Mouse (Mus musculus) right cerebral cortex, postnatal 36 days (tissue): Measurements from ENCODE around the gene Plcb1.

Experiments used
- DNase-seq, 2 experiments: peaks; one replicate each; pipeline ENCODE4 v3.0.0; 2022; ENCODE audit warnings: low spot score in 2 of 2, mixed read lengths in 1 of 2

Gene Plcb1

DNA sequence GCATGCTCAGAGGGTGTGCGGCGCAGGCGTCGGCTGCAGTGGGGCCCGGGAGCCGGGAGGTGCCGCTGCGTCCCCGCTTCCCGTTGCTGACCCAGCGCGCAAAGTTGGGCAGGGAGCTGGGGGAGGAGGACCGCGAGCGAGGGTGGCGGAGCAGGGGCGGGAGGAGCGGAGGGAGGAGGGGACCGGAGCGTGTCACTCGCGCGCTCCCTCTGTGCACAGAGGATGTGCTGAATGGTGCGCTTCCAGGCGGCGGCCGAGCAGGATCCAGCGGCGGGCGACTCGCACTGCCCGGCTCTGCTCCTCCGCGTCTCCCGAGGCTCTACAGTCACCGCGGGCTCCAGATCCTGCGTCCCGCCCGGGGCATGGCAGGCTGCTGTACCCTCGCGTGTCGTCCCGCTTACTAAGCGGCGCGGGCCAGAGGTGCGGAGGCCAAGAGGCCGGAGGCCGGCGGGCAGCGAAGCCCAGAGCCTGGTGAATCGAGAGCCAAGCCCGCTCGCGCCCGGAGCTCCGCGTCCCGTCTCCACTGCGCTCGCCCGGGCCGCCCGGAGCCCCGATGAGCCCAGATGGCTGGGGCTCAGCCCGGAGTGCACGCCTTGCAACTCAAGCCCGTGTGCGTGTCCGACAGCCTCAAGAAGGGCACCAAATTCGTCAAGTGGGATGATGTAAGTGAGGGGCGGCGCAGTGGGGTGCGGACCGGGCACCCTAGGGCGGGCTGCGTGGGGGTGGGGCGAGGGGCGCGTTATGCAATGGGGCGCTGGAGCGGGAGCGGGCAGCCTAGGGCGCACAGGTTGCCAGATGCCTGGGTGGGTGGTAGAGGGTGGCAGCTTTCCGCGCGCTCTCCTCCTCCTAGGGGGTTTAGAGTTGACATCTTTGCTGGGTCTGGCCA, at the start of gene Plcb1:
Plcb1 (plus strand) TSS at position 98 of the 886 bp plus-strand sequence.
- DNase-seq = peak; percentile 82 to 86

DNA sequence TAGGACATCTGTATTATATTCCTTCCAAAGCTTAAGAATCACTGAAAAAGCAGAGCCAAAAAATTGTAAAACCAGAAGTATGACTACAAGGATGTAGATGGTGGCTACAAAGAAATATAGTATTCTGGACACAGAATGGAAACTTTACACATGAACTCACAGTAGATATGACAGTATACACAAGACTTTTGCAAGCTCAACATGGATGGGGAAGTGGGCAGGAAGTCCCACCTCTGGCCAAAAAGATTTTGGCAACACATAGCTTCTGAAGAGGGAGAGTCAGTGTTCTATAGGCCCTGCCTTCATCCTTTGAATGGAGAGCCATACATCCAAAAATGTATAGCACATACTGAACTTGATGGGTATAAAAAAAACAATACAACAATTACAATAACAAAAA, 30.3 kb upstream of the Plcb1 start:
- no peak for DNase-seq

DNA sequence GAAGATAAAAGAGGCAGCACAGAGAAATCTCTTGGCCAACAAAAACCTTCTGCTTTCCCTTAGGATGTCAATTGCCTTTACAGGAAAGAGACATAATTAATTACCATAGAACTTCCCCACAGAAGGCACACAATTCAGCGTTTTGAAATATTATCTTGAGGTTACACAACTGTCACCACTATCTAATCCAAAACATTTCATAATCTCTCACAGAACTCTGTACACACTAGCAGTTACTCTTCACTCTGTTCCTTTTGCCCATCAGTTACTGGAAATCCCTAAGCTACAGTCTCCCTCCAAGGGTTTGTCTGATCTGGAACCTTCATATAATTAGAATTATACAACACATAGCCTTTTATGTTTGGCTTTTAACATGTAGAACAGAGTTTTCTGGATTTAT, 29.8 kb upstream of the Plcb1 start:
- no peak for DNase-seq

DNA sequence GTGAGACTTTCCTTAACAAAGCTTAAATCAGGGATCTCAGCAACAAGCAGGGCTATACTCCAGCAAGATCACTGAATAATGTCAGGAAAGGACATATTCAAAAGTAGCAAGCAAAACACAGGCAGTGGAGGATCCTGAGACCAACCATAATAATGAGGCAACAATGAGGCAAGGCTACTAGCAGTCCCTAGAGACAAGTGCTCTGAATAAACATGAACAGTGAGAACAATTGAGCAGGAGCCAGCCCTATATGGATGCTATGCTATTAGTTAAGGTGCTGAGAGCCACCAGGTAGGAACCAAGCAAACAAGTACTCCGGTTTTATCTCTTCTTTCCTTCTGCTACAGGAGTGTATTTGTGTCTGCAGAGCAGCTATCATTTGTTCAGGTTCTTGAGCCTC, 24.8 kb upstream of the Plcb1 start:
- DNase-seq = no peak

DNA sequence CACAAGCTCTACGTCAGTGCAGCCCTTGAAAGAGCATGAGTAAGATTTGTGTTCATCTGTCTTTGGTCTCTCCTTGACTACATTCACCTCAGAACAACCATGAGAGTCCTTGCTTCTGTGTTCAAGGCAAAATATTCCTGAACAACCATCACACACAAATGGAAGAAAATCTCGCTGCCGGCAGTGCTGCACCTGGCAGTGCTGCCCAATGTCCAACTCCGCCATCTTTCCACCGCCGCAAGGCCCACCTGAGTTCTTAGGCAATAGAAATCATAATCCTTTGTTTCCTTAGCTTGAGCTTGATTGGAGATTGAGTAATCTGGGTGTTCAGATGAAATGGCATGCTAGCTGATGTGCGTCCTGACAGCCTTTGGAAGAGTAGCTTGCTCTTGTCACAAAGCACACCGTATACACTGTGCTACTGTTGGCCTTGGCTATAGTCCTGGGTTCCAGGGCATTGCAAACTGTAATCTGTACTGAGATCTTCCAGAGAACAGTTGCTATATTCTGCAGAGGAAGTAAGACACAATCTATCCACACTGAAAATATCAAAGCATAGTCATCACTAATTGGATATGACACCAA, 22.4 kb upstream of the Plcb1 start:
- DNase-seq = no peak

DNA sequence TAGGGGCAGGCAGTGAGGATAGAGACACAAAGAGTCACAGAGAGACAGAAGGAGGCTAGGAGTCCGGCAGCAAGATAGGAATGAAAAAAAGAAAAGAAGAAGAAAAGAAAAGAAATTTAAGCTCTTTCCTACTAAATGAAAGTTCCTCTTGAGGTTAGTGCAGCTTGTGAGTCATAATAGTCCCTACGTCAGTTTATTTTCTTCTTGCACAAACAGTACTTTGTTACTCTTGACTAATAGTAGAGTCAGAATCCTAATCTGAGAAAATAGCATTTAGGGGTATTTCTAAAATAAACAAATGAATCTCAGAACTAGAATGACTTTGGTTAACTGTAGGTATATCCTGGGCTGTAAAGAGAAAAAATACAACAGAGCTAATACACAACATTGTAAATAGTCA, 21.4 kb upstream of the Plcb1 start:
- DNase-seq = no peak

DNA sequence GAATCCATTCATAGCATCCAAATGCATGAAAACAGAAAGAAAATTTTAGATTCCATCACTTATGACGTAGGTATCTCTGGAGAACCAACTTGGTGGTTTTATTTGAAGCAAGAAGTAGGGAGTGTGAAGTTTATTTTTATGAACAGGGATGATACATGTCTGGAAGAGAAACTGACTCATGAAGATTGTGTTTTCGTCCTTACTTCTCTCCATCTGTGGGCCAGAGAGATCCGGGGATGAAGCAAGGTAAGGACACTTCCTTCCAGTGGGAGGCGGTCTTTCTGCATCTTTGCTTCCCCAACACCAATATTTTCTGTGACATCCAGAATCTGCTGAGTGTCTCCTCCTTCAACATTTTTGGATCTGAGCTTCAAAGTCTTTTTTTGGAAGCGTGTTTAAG, 6.0 kb upstream of the Plcb1 start:
- DNase-seq = peak; percentile 30 to 70

DNA sequence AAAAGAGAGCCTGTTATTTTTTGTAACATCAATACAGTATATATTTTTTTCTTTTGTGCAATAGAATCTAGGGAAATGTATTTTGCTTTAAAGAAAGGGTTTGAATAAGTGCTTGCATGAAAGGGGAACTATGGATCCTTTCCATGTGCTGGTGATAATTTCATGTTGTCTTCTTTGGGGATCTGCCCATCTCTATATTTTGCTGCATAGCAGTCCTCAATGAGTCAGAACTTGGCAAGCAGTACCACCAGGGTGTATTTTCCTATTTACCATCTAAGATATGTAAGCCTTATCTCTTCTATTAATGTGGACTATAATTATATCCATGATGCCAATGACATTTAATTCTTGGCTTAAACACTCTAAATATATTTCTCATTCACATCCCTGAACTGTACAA, 5.6 kb upstream of the Plcb1 start:
- no peak for DNase-seq

DNA sequence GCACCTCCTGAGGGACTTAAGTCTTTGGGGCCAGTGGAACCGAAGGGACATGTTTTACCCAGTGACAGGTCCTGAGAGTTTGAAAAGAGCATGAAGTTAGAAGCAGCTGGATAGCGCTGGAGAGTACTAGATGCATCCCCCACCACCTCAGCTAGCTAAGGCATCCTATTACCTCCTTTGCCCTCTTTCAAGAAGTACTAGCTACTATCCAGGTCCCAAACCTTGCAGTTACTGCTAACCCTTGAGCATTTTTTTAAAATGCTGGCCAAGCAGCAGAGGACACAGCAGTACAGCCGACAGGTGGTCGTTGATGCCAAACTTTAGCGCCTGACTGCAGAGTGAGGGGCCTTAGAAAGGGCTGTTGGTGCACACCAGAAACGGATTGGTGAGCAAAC, 986 bp downstream of the Plcb1 start:
- DNase-seq = no peak

DNA sequence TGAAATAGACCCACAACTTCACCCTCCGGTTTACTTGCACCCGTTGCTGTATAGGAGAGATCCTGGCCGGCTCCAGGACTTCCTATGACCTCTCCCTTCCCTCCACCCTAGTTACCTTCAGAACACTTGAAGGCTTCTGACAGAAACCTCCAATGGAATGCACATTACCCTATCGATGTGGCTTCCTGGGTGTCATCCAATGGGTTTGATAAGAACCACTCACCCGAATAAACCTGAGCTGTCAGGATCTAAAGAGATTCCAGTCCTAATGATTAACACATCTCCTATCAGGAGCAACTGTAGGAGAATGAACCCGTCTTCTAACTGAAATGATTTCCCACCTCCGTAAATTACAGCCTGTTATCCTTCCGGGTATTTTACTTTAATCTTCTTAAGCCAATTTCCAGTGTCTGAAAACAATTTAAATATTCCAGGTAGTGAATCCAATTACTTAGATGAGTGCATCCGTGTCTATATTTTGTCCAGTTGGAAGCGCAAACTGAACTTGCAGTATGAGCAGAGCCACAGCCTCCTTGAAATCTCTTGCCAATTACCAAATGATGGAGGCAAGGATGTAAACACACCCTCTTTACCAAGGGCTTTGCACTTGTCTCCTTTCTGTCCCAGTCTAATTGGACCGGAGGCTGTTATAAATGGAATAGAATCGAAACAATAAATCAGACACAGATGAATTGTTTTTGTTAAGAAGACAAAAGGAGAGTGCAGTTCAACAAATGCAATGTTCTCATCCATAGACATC, 1.6 kb downstream of the Plcb1 start:
- no peak for DNase-seq

DNA sequence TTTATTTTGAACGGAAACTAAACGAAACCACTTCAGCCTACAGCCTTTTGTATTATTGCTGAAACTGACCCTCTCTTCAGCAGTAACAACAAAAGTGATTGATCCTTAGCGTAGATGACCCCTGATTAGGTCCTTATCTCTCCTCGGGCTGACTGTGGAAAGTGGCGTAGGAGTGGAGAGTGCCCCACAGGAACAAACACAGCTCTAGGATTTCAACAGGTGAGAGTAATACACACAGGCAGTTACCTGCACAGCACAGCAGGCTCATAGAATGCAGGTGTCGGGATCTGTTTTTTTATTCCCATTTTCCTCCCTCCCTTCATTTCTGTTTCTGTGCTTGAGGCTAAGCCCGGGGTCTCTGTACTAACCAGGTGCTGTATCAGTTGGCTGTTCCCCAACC, 7.1 kb downstream of the Plcb1 start:
- no peak for DNase-seq

DNA sequence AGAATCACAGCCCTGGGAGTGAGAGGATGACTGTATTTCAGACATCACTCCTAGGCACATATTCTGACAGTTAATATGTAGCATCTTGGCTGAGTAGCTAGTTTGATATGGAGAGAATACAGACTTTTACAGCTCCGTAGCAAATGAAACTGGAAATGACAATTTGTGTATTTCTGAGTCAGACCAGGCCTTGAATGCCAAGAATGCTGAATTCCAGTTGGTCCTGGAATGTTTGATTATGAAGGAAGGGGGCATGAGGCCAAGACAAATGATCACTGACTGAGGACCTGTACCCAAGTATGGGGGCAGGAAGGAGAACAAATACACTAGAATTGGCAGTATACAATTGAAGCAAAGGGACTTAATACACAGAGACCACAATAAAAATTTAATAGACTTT, 14.4 kb downstream of the Plcb1 start:
- DNase-seq = no peak

DNA sequence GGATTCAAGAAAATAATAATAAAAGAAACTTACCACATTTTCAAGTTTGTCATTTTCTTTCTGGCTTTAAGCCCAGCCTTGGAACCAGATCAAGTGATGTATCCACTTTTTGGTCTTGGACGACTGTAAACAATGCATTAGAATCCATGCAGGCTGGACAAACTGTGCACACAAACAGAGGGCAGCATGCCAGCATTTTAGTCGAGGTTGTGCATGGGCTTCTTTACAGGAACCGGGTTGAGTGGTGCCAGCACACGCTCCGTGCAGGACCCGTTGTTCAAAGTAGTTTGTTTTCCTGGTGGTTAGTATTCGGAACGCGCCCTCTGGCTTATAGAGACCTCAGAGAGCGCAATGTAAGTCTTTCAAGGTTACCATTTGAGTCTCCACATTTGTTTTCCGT, 30.5 kb downstream of the Plcb1 start:
- no peak for DNase-seq

DNA sequence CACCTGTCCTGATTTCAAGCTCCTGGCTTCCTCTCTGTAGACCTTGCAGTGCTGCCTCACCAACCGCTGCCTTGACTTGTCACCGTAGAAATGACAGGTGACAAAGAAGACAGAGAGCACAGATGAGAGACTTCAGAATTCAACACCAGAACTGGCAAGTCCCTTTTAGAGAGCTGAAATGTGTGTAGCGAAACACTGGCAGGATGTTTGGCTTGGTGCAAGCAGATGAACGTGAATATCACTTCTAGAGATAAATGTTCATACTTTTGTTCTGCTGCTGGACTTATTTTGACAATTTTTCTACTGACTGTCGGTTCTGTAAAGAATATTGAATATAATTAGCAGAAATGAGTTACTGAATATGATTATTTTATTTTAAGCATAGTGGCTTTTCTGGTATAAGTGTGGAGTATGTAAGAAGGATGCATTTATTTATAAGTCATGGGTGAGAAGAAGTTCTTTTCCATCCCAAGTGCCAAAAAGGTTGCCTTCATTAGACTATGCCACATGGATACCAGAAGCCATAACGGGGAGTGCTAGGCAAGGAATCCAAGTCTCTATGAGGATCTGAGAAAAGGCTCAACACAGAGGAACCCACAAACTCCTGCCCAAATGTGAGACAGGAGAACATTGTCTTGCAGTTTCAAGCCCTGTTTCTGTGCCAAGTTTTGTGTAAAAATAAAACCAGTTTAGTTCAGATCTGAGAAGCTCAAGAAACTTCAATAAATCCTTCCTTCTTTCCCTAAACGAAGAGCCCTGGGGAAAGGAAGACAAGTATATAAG, 31.4 kb downstream of the Plcb1 start:
- no peak for DNase-seq

DNA sequence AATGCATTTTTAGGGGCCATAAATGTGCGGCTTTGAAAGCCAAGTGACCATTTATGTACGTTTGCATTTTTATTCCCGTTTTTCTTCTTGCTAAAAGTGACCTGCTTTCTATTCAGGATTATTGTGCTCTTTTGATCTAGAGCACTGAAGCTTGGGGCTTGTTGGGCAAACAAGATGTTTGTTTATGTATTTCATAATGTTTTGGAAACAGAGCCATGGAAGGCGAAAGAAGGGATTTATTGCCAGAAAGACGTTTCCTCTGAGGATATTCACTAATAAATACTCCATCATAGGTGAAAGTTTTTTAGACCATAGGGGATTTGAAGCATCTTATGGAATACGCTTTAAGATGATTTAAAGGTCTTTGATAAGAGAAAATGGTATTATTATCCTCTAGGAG, 35.3 kb downstream of the Plcb1 start:
- no peak for DNase-seq

DNA sequence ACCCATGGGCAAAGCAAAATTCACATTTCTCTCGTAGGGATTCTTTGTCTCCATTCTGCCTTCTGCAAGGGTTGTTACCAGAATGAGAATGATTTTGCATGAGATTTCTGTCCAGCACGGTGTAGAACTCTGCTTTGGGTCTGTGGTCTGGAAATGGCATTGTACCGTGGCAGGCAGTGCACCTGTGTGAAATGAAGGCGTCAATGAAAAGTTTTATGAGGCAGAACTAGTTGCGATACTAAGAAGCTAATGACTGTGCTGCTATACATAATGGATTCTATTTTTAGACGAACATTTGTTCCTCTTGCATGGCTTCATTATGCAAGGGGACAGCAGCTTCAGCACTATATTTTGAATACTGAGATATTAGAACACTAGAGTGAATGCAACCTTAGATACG, 39.8 kb downstream of the Plcb1 start:
- no peak for DNase-seq

DNA sequence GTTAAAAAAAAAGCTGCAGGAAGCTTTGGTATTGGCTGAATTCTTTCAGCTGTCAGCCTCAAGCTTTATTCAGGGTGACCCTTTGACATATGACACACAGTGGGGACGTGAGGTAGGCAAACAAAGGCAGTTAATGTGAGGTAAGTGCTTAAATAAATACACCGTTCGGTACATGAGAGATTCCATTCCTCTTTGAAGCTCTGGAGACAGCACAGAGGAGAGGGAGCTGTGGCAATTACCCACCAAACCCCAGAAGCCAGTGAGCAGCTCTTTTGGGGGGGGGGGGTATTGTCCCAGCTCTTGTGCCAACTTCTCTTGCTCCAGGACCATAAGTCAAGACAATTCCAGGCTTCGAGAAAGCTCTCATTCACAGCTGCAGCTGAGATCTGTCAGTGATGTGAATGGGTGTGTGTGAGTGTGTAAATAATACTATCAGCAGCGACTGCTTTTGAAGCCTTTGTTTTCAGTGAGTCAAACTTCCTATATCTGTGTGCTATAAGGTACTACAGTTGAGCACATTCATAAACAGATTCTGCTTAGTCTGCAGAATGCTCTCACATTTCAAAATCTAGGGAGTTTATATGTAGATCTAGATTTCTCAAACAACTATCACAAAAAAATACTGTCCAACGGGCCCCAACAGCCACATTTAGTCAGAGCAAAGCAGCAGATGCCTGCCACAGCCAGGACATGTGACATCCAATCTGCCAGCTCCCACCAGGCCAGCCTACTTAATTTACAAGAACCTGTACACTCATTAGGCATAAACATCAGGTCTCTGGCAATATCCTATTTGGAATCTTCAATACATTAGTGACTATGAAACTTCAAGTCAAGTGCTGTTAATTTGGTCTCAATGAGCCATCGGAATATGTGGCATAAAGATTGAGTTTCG, 40.5 kb downstream of the Plcb1 start:
- no peak for DNase-seq

DNA sequence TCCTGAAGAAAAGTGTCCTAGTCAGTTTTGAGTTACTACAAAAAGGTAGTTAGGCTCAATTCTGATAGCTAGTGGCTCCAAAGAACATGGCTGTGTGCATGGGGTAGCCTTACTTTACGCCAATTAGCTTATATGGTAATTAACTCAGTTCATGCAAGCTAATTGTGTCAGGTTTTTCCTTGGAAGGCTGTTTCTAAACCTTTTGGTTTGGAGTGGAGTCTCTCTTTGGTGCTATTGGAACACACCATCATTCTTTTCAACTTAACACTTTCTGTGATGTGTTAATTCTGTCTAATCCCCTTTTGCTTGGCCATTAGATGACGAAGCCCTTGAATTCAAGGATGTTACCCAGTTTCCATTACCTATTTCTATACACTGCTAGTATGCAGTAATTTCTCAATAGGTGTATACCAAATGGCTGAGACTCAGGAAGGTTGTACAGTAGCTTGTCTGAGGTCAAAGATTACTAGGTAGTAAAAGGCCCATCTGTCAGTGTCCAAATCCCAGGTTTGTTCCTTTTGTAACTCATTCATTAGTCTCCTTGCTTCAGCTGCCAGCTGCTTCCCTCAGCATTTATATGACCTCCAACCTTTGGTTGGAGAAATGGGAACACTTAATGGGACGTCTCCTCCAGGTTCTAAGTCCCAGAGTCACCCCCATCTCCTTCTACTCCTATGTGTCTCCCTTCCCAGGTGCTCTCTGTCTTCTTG, 42.1 kb downstream of the Plcb1 start:
- no peak for DNase-seq

DNA sequence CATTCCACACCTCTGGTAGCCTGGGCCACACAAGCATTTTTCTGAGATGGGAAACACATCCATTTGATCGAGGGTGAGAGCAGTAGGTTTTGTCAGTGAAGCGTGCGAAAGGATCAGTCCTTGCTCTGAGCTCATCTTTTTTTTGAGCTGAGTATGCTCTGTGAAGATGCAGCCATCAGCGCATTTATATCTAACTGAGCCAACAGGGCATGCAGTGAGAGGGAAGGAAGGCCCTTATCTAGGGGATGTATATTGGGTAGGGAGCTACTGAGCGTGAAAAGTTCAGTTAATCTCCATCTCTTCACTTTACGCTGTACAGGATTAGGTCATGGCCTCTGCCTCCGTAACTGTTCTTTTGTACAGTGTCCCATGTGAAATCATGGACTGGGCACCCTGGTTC, 46.0 kb downstream of the Plcb1 start:
- DNase-seq = no peak

DNA sequence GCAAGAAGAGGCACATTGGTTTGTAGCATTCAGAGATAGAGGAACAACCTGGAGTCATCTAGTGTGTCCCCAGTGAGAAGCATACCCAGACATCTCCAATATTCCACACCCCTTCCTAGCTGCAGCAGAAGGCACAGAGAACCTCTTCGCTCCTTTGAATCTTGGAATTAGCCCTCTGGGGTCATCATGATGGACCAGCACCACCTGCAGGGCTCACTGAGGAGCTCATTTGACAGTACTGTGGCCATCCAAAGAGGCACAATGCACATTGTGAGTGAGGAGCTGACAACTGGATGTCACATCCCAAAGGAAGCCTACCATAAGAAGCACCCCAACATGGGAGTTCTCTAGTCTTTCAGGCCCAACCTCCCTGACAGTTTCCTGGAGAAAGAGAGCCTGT, 50.2 kb downstream of the Plcb1 start:
- DNase-seq = no peak
